Comparison of ENCODE assay signal across 26 mouse cellular contexts in the genomic region with DNA sequence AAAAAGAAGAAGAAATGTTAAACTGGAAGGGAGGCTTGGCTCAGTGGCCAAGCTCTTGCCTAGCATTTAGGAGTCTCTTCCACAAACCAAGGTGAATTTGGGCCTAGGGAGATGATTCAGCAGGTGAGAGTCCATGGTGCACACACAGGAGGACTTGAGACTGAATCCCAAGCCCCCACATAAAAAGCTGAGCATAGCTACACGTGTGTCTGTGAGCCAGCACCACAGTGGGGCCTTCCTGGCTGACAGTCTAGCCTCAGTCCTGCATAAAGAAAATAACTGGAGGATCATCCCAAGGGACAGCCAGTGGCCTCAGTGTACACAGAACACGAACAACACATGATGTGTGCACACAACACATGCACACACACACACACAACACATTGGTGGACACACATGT. TPM values are rescaled to one million over a fixed set of nuclear protein-coding genes. Genes with fewer than 3 reads are reported as not detected.
"Had no signal": no experiment of that assay in that cellular context is flagged by ENCODE, and none has a peak within 500 bp of the region (broad histone marks: within the 10 kb centered on the region; RNA-seq: fewer than 3 reads in every experiment).

No protein-coding gene starts in this region.

- H3K4me3 ChIP-seq: lung, embryonic 15.5 days; midbrain, embryonic 10.5 days; midbrain, embryonic 12.5 days; myocyte; neural tube, embryonic 13.5 days; neural tube, embryonic 15.5 days had no signal

- H3K27me3 ChIP-seq: lung, embryonic 15.5 days; midbrain, embryonic 12.5 days; neural tube, embryonic 13.5 days; neural tube, embryonic 15.5 days had no signal

- H3K4me2 ChIP-seq: lung, embryonic 15.5 days; midbrain, embryonic 12.5 days; neural tube, embryonic 13.5 days; neural tube, embryonic 15.5 days had no signal

- H3K27ac ChIP-seq: lung, embryonic 15.5 days; midbrain, embryonic 10.5 days; midbrain, embryonic 12.5 days; neural tube, embryonic 13.5 days; neural tube, embryonic 15.5 days had no signal

- H3K4me1 ChIP-seq: midbrain, embryonic 10.5 days; midbrain, embryonic 12.5 days; neural tube, embryonic 13.5 days; neural tube, embryonic 15.5 days had no signal

- H3K9me3 ChIP-seq: lung, embryonic 15.5 days; midbrain, embryonic 10.5 days; midbrain, embryonic 12.5 days; neural tube, embryonic 13.5 days; neural tube, embryonic 15.5 days had no signal

- H3K36me3 ChIP-seq: lung, embryonic 15.5 days; midbrain, embryonic 10.5 days; midbrain, embryonic 12.5 days; neural tube, embryonic 13.5 days; neural tube, embryonic 15.5 days had no signal

- ATAC-seq: midbrain, embryonic 16.5 days had no signal

- H3K9ac ChIP-seq: lung, embryonic 15.5 days; midbrain, embryonic 12.5 days; neural tube, embryonic 13.5 days; neural tube, embryonic 15.5 days had no signal

- DNase-seq: lung, adult 2 months; lung, postnatal 14 days; lung, postnatal 36 days; midbrain, embryonic 14.5 days; retina, postnatal 1 day; right cerebral cortex, adult 18-20 months; right cerebral cortex, postnatal 25 days; right cerebral cortex, postnatal 4 days; spleen, adult 18-20 months; thymus, adult 18-20 months; thymus, postnatal 14 days; thymus, postnatal 4 days had no signal

RNA-seq across cellular contexts. Expression of gene Ccm2l, which starts 23.6 kb away (rescaled TPM):
- total RNA-seq: megakaryocyte-erythroid progenitor cell, adult 5-6 weeks had no signal
- polyA plus RNA-seq: myocyte had no signal

RNA-seq across cellular contexts. Expression of gene Xkr7, which starts 57.7 kb away (rescaled TPM):
- total RNA-seq: megakaryocyte, adult 5-6 weeks; megakaryocyte-erythroid progenitor cell, adult 5-6 weeks had no signal
- polyA plus RNA-seq: liver, embryonic 16.5 days; lung, adult 2 months; lung, embryonic 15.5 days; lung, postnatal 0 days; myocyte; stomach, embryonic 14.5 days; stomach, embryonic 16.5 days; thymus, postnatal 0 days had no signal
